Mouse (Mus musculus) cerebellum, adult 11-12 months (tissue): Measurements from ENCODE around the gene Ripk3.

Source experiments
- DNase-seq: peaks from one replicate; pipeline ENCODE4 v3.0.0; 2022

Ripk3 gene

DNA sequence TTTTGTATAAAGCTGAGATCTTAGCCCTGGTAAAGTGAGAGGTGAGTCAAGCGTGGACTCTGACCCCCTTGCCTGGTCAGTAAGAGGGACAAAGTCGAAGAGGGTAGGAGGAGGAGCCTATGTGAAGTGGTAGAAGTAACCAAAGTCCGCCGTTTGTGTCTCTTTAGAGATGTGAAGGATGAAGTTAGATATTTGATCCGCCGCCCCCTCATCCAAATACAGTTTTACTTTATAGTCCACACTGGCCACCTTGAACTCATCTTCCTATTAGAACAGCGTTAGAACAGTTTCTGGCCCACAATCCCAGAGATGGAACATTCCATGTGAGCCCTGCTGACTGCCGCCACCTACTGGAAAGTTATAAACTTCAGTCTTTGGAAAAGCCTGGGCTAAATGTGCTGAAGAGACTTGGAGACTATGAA is 30.3 kb downstream of the Ripk3 start, which contains the start of gene Cideb:
Gene Cideb, minus strand, starts transcription at position 96 of the 422 bp plus-strand sequence.
- DNase-seq, result no peak

DNA sequence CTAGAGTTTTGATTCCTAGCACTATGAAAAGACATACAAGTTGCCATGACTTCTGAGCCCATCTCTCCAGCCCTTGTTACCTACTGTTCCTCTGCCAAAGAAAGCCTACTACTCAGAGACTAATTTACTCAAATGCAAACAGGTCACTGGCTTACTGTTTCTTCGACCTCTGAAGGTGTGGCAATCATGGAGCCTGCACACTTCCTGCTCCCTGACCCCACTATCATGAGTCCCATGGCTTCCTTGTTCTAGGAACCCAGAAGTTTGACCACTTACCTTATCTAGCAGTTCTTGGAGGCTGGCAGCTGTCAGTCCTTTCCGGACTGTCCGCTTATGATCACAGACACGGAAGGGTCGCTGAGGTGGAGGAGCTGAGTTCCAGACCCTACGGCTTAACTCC is 31.1 kb downstream of the Ripk3 start:
- no peak for DNase-seq

DNA sequence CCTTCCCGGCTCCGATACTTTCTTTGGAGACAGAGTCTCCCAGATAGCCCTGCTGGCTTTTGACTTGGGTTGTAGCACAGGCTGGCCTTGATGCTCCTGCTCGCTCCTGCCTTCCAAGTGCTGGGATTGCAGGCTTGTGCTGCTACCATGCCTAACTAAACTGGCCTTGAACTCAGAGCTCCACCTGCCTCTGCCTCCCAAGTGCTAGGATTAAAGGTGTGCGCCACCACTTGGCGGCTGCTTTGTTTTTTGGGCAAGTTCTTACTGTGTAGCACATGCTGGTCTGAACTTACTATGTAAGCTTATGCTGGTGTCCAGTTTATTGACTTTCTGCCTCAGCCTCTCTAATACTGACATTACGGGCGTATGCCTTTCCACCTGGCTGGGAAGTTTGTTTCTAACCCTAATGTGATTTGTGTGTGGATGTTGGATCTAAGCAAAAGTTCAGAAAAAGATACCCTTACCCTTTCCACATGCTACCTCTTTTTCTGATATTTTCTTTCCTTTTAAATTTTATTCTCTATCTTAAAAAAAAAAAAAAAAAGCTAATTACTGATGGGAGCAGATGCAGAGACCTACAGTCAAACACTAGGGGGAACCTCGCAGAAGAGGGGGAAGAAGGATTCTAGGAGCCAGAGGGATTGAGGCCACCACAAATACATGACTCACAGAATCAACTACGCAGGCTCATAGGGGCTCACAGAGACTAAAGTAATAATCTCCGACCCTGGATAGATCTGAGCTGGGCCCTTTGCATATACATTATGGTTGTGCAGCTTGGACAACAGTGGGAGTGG is 41.4 kb downstream of the Ripk3 start:
- no peak for DNase-seq

DNA sequence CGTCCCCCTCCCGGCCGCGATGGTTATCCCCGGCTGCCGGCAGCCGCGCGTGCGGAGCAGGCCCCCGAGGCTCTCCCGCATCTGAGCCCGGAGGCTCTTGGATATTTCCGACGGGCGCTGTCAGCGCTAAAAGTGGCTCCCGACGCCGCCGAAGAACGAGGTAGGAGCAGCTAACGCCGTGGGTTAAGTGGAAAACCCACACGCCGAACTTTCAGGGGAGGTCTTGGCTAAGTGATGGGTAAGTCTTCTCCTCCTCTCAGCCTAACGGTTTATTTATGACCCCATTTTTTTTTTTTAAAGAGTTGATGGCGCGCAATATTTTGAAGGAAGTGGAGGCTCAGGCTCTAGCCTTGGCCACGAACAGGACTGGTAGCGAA is 42.8 kb downstream of the Ripk3 start:
- DNase-seq, result no peak

DNA sequence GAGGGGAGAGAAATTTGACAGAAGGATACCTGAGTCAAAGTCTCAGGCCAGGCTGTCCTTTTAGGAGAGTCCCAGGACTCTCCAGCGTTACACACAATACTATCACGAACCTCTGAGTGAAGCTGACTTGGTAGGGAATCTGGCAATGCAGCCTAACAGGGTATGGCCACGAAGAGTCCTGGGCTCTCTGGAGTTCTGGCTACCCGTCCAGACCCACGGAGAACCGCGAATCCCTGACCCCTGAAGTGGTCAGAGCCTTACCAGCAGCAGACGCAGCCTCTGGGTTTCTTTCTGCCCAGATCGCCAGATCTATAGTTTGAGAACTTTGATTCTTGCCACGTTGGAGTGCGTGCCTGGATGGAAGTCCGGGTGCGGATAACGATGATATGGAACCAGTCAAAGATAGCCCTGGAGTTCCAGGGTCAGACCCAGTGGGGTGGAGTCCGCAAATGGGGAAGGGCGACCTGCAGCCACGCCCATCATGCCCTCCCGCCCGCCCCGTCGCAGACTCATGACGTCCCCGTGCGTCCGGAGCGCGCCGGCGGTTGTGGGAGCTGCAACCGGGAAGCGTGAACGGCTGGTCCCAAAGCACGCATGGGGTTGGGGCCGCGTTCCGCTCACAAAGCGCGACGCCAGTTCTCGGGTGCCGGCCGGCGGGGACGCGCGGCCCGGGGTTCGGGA is 43.3 kb downstream of the Ripk3 start, which contains the start of the genes Dhrs1 and Nop9:
Gene Dhrs1, minus strand, starts transcription at position 511 of the 681 bp plus-strand sequence.
Gene Nop9, plus strand, starts transcription at position 514 of the 681 bp plus-strand sequence.
- DNase-seq, result peak; percentile 82

DNA sequence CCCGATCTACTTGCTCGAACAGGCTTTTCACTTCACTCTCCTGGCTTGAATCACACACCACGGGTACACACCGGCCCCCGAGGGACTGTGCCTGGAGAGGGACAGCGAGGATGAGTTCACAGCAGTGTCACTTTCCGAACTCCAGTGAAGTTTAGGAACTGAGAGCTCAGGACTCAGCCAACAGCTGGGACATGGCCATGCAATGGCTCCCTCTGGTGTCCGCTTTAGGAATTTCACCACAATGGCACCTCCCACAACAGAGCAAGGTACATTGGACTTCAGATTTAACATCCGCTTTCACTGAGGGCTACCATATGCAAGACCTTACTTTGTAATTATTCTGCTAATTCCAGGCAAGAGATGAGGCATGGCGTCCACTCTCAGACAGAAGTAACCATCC is 45.0 kb downstream of the Ripk3 start:
- DNase-seq, result peak; percentile 67

DNA sequence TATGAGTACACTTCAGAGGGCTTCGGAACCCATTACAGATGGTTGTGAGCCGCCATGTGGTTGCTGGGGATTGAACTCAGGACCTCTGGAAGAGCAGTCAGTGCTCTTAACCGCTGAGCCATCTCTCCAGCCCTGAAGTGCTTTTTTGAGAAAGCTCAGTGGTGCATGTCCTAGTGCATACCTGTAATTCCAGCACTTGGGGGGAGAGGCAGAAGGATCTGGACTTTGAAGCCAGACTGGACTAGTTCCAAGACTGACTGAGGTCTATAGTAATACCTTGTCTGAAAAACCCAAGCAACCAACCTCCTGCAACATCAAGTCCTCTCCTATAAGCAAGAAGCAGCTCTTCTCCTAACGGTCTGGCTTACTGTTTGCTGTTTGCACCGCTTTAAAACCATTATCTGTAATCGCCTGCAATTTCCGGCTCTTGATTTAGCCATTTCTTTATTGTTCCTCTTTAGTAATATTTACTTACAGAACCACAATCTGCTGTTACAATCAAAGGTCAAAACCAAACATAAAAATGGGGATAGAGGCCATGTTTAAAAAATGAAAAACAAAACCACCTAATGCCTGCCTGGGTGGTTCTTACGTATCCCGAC is 51.5 kb downstream of the Ripk3 start:
- DNase-seq, result no peak

DNA sequence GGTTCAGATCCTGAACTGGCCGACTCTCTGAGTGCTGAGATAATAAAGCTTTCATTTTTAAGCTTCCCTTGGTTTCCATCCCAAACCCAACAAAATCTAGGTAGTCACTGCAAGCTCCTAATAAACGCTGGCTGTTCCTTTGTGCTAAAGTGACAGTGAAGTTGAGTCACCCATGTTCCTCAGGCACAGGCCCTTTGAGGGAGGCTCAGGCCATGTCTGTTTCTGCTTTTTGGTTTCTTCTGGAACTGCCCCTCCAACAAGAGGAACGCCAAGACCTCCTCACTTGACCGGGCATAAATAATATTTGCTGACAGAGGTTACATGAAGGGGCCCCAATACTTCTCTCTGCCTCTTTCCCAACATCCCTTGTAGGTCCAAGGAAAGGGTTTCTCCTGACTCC is 52.9 kb downstream of the Ripk3 start:
- DNase-seq, result no peak

DNA sequence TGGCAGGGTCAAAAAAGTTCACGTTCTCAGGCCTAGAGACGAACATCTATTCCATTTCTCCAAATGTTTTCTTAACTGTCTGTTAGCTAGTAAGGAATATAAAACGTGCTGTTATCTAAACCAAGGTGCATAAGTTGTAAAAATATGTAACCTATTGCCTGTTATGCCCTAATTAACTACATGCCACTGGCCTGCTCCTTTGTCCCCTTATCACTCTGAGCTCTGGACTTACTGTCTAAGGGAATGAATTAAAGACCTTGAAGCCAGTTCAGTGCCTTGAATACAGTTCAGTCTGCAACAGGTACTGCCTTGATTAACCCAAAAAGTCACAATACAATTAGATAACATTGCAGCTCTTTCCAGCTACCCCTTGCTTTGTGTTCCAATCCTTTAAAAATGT is 53.3 kb downstream of the Ripk3 start:
- no peak for DNase-seq
